Mouse (Mus musculus) neural tube, embryonic 12.5 days (tissue): Measurements from ENCODE around the gene Paxbp1. TPM values are rescaled to one million over a fixed set of nuclear protein-coding genes. Genes with fewer than 3 reads are reported as not detected.
A peak's percentile ranks its signal among the peaks of the same experiment; 100 is the strongest.

ENCODE experiments used
- ATAC-seq: fragments of 200-750 bp; cut with Nextera tagmentation; 2 replicates; pipeline ENCODE4 v1.8.0; 2017; ENCODE audit warnings: low read depth, mild to moderate bottlenecking, moderate TSS enrichment, moderate library complexity; ENCODE audit not compliant: low FRiP score
- H3K27ac ChIP-seq: fragments of 300-500 bp; sonication (generic); 2 replicates; pipeline ENCODE4 v1.5.1; 2016
- H3K27me3 ChIP-seq: fragments of 300-500 bp; sonication (generic); replicated peaks from 2 replicates; pipeline ENCODE4 v1.6.1; 2016; ENCODE audit warnings: mild to moderate bottlenecking
- H3K36me3 ChIP-seq: fragments of 300-500 bp; sonication (generic); 2 replicates; pipeline ENCODE4 v1.6.1; 2016; ENCODE audit warnings: mild to moderate bottlenecking
- H3K4me1 ChIP-seq: fragments of 300-500 bp; sonication (generic); 2 replicates; pipeline ENCODE4 v1.6.1; 2016
- H3K4me2 ChIP-seq: fragments of 300-500 bp; sonication (generic); replicated peaks from 2 replicates; pipeline ENCODE4 v1.6.1; 2016; ENCODE audit warnings: mild to moderate bottlenecking
- H3K4me3 ChIP-seq: fragments of 300-500 bp; sonication (generic); 2 replicates; pipeline ENCODE4 v1.5.1; 2016
- H3K9ac ChIP-seq: fragments of 300-500 bp; sonication (generic); 2 replicates; pipeline ENCODE4 v1.6.1; 2016; ENCODE audit warnings: mild to moderate bottlenecking
- H3K9me3 ChIP-seq: fragments of 300-500 bp; sonication (generic); 2 replicates; pipeline ENCODE4 v1.6.1; 2016; ENCODE audit warnings: mild to moderate bottlenecking
- WGBS: fragments of 180-500 bp; shearing (Covaris S2); methylation state at CpG from one replicate; pipeline ENCODE4 v1.1.7; 2016; 5-methylcytosine and 5-hydroxymethylcytosine counted together
- polyA plus RNA-seq: library from polyadenylated mRNA; unstranded; fragments of >200 nt; fragmentation: Nextera tagmentation; extraction: Ambion mirVana; gene quantifications from 2 replicates; pipeline ENCODE4 v1.2.1, GENCODE M21; 2016

Gene Paxbp1
- polyA plus RNA-seq, 1 experiment from 2014 or later = 111 TPM

- Histone ChIP-seq H3K4me1 (peaks cover 14% of the 10 kb centered on the region), H3K27ac (peak within 1 kb of the TSS; percentile 70), H3K9me3 (no peaks in the 10 kb centered on the region), H3K36me3 (peaks cover 24% of the 10 kb centered on the region), H3K9ac (peak within 1 kb of the TSS; percentile 88), H3K4me2 (peak within 1 kb of the TSS; percentile 79), H3K4me3 (peak within 1 kb of the TSS; percentile 92), H3K27me3 (no peaks in the 10 kb centered on the region)
- WGBS = under 1% methylated on average over 62 of the region's 66 CpGs
- peak; percentile 96 for ATAC-seq
Observed at GRCm38 (mm10) chr16:91011021-91011683, 33.2 kb downstream of the Paxbp1 start, which contains the start of gene Synj1. Gene Synj1 (minus strand): TSS chr16:91011308.

- peak; percentile 77 for ATAC-seq
- H3K27me3 ChIP-seq = no peaks in the 10 kb centered on the region
- H3K4me1 ChIP-seq = peaks cover 14% of the 10 kb centered on the region
- WGBS = under 1% methylated on average over 42 of the region's 42 CpGs
- H3K9ac ChIP-seq = peak overlapping the region; percentile 88
- no peaks in the 10 kb centered on the region for H3K9me3 ChIP-seq
- peak overlapping the region; percentile 79 for H3K4me2 ChIP-seq
- H3K36me3 ChIP-seq = peaks cover 18% of the 10 kb centered on the region
- peak overlapping the region; percentile 69 for H3K27ac ChIP-seq
- peak overlapping the region; percentile 92 for H3K4me3 ChIP-seq
Observed at GRCm38 (mm10) chr16:91010581-91011020, 33.7 kb downstream of the Paxbp1 start.

GRCm38 (mm10) chr16:91009942-91010529 lies 34.3 kb downstream of the Paxbp1 start:
- Histone ChIP-seq H3K4me1 (peaks cover 14% of the 10 kb centered on the region), H3K27ac (peak overlapping the region; percentile 69; the same call in 1 of the 2 replicates), H3K4me2 (peak overlapping the region; percentile 79), H3K9ac (peak overlapping the region; percentile 88), H3K9me3 (no peaks in the 10 kb centered on the region), H3K36me3 (peaks cover 14% of the 10 kb centered on the region; the same call in 1 of the 2 replicates), H3K4me3 (peak overlapping the region; percentile 92), H3K27me3 (no peaks in the 10 kb centered on the region)
- WGBS = 2% methylated on average over 19 of the region's 19 CpGs
- ATAC-seq = no peak

- H3K4me3 ChIP-seq = no peak overlapping the region
- WGBS = 88% methylated on average over 4 of the region's 4 CpGs
- no peaks in the 10 kb centered on the region for H3K9me3 ChIP-seq
- H3K9ac ChIP-seq = no peak overlapping the region
- H3K27ac ChIP-seq = no peak overlapping the region
- 0 out of 2 replicates have a peak, but pooled peaks cover 6% of the 10 kb centered on the region for H3K36me3 ChIP-seq
- no peak overlapping the region for H3K4me2 ChIP-seq
- peaks cover 8% of the 10 kb centered on the region for H3K4me1 ChIP-seq
- no peak for ATAC-seq
- no peaks in the 10 kb centered on the region for H3K27me3 ChIP-seq
Observed at GRCm38 (mm10) chr16:91004915-91005538, 39.3 kb downstream of the Paxbp1 start.

- no peak for ATAC-seq
Observed at GRCm38 (mm10) chr16:91001098-91001497, 43.2 kb downstream of the Paxbp1 start.

GRCm38 (mm10) chr16:90999827-91000226 lies 44.5 kb downstream of the Paxbp1 start:
- Histone ChIP-seq H3K4me1 (peaks cover 4% of the 10 kb centered on the region; the same call in 1 of the 2 replicates), H3K4me2 (no peak overlapping the region), H3K27ac (no peak overlapping the region), H3K9ac (no peak overlapping the region), H3K36me3 (0 out of 2 replicates have a peak, but pooled peaks cover 4% of the 10 kb centered on the region), H3K9me3 (no peaks in the 10 kb centered on the region), H3K27me3 (no peaks in the 10 kb centered on the region), H3K4me3 (no peak overlapping the region)
- ATAC-seq = no peak
- WGBS = 62% methylated on average over 4 of the region's 4 CpGs

More at GRCm38 (mm10) chr16:91001098-91001497, 43.2 kb downstream of the Paxbp1 start:
- 0 out of 2 replicates have a peak, but pooled peaks cover 4% of the 10 kb centered on the region for H3K36me3 ChIP-seq
- no peak overlapping the region for H3K9ac ChIP-seq
- H3K27me3 ChIP-seq = no peaks in the 10 kb centered on the region
- no peak overlapping the region for H3K27ac ChIP-seq
- no peak overlapping the region for H3K4me2 ChIP-seq
- whole genome bisulfite sequencing = 84% methylated on average over 2 of the region's 2 CpGs
- H3K9me3 ChIP-seq = no peaks in the 10 kb centered on the region
- peaks cover 4% of the 10 kb centered on the region; the same call in 1 of the 2 replicates for H3K4me1 ChIP-seq
- H3K4me3 ChIP-seq = no peak overlapping the region

GRCm38 (mm10) chr16:90997822-90998221 lies 46.5 kb downstream of the Paxbp1 start:
- Histone ChIP-seq H3K9me3 (no peaks in the 10 kb centered on the region), H3K4me2 (no peak overlapping the region), H3K27me3 (no peaks in the 10 kb centered on the region), H3K4me1 (peaks cover 4% of the 10 kb centered on the region; the same call in 1 of the 2 replicates), H3K4me3 (no peak overlapping the region), H3K27ac (no peak overlapping the region), H3K9ac (no peak overlapping the region), H3K36me3 (peaks cover under 1% of the 10 kb centered on the region; the same call in 1 of the 2 replicates)
- 94% methylated on average over 3 of the region's 3 CpGs for WGBS
- no peak for ATAC-seq

GRCm38 (mm10) chr16:90996327-90997243 lies 47.8 kb downstream of the Paxbp1 start:
- WGBS = 87% methylated on average over 7 of the region's 7 CpGs

GRCm38 (mm10) chr16:90995498-90995897 lies 48.8 kb downstream of the Paxbp1 start:
- H3K36me3 ChIP-seq = peaks cover 12% of the 10 kb centered on the region
- peaks cover 4% of the 10 kb centered on the region; the same call in 1 of the 2 replicates for H3K4me1 ChIP-seq
- no peak overlapping the region for H3K9ac ChIP-seq
- no peak overlapping the region for H3K4me3 ChIP-seq
- H3K27ac ChIP-seq = no peak overlapping the region
- no peaks in the 10 kb centered on the region for H3K27me3 ChIP-seq
- H3K9me3 ChIP-seq = no peaks in the 10 kb centered on the region
- ATAC-seq = no peak
- WGBS = 77% methylated on average over 5 of the region's 5 CpGs
- H3K4me2 ChIP-seq = no peak overlapping the region

More at GRCm38 (mm10) chr16:90996327-90997243, 47.8 kb downstream of the Paxbp1 start:
- peaks cover 4% of the 10 kb centered on the region; the same call in 1 of the 2 replicates for H3K36me3 ChIP-seq
- no peaks in the 10 kb centered on the region for H3K27me3 ChIP-seq
- H3K27ac ChIP-seq = no peak overlapping the region
- peaks cover 4% of the 10 kb centered on the region; the same call in 1 of the 2 replicates for H3K4me1 ChIP-seq
- H3K4me2 ChIP-seq = no peak overlapping the region
- no peak overlapping the region for H3K4me3 ChIP-seq
- H3K9me3 ChIP-seq = no peaks in the 10 kb centered on the region
- ATAC-seq = no peak
- H3K9ac ChIP-seq = no peak overlapping the region

GRCm38 (mm10) chr16:90995023-90995422 lies 49.3 kb downstream of the Paxbp1 start:
- Histone ChIP-seq H3K27ac (no peak overlapping the region), H3K36me3 (peaks cover 16% of the 10 kb centered on the region), H3K9ac (peak overlapping the region; percentile 29; the same call in 1 of the 2 replicates), H3K4me3 (no peak overlapping the region), H3K4me2 (no peak overlapping the region), H3K9me3 (no peaks in the 10 kb centered on the region), H3K4me1 (peaks cover 4% of the 10 kb centered on the region; the same call in 1 of the 2 replicates), H3K27me3 (no peaks in the 10 kb centered on the region)
- ATAC-seq = no peak
- 80% methylated on average over 4 of the region's 4 CpGs for WGBS

GRCm38 (mm10) chr16:90989162-90989561 lies 55.2 kb downstream of the Paxbp1 start:
- no peaks in the 10 kb centered on the region for H3K9me3 ChIP-seq
- H3K27ac ChIP-seq = no peak overlapping the region
- H3K27me3 ChIP-seq = no peaks in the 10 kb centered on the region
- H3K4me3 ChIP-seq = no peak overlapping the region
- WGBS = 93% methylated on average over 8 of the region's 8 CpGs
- no peak overlapping the region for H3K4me2 ChIP-seq
- no peak for ATAC-seq
- H3K9ac ChIP-seq = no peak overlapping the region
- peaks cover 20% of the 10 kb centered on the region for H3K36me3 ChIP-seq
- no peaks in the 10 kb centered on the region for H3K4me1 ChIP-seq
